Mouse (Mus musculus) left cerebral cortex, postnatal 10 days (tissue): Measurements from ENCODE around the gene Ms4a3. TPM values are rescaled to one million over a fixed set of nuclear protein-coding genes. Genes with fewer than 3 reads are reported as not detected.

Experiments used
- DNase-seq, 2 experiments: peaks; one replicate each; pipeline ENCODE4 v3.0.0; 2021 to 2022; ENCODE audit warnings: low spot score in 2 of 2, mixed read lengths in 1 of 2; ENCODE audit errors: extremely low spot score in 1 of 2
- intact Hi-C: fragments of 180-260 bp; cut with DNase I; formaldehyde crosslinking; loops from one replicate; pipeline ENCODE4 v1.15.1; 2025
- total RNA-seq, 2 experiments: library from RNA; stranded (reverse); gene quantifications; 2 replicates each; pipeline ENCODE4 v1.2.3; 2021

Gene Ms4a3
- total RNA-seq: not detected

DNA sequence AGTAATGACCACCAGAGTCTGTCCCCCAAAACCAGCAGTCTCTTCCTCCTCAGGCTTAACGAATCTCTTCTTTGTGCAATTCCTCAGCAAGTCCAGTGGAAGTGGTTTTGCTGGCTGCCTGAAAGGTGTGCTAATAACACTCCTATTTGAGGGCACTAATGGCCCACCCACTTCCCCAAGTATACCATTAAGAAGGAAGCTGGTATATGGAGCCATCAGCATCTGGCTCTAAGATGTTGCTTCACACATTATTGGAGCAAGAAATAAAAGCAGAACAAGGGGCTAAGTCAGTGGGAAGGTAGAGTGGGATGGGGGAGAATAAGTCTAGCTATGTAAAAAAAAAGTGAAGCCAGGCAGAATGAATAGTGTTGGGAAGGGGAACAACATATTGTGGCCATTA lies at the start of gene Ms4a3:
Ms4a3 (minus strand) TSS at position 120 of the 400 bp plus-strand sequence.
- intact Hi-C loops: no loop called here
- no peak for DNase-seq

DNA sequence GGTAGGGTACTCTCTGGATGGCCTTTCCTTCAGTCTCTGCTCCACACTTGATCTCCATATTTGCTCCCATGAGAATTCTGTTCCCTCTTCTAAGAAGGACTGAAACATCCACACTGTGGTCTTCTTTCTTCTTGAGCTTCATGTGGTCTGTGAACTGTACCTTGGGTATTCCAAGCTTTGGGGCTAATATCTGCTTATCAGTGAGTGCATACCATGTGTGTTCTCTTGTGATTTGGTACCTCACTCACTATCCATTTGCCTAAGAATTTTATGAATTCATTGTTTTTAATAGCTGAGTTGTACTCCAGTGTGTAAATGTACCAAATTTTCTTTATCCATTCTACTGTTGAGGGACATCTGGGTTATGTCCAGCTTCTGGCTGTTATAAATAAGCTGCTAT lies 20.9 kb upstream of the Ms4a3 start:
- intact Hi-C loops: no loop called here

DNA sequence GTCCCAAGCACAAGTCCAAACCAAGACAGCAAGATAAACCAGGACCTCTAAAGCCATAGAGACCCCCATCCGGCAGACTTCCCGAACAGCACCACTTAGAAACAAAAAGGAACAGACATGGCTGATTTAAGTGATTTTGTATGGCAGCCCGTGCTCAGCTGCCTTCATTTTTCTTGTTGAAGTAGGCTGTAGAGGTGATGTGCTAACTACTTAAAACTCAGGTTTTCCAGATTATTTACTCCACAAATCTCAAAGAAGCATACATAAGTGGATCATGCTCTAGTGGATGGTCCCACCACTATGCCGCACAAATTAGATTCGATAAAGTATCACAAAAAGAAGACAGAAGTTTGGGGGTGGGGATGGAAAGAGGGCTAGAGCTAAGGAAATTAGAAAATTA lies 19.8 kb upstream of the Ms4a3 start, which contains the start of gene Oosp2:
Oosp2 (minus strand) TSS at position 101 of the 400 bp plus-strand sequence.
- intact Hi-C loops: no loop called here

More for the DNA sequence above, 20.9 kb upstream of the Ms4a3 start:
- DNase-seq: no peak

DNA sequence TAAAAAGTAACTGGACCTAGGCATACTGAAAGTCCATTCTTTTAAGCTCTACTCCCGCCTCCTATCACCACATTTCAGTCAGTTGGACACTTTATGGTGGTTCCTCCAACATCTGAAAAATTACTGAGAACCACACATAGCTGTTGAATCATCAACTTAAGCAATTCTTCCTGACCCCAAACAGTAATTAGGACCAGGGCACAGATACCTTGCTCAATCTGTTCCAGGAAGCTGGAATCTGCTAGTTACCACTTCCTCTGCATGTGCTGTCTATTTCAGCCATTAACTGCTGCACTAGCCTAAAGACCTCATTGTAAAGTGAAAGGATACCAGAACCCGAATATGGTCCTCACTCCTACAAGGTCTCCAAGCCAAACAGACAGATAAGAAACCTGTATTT lies 18.5 kb upstream of the Ms4a3 start:
- DNase-seq: no peak
- intact Hi-C loops: no loop called here

More for the DNA sequence above, 19.8 kb upstream of the Ms4a3 start, which contains the start of gene Oosp2:
- DNase-seq: no peak

GRCm38 (mm10) chr19:11649564-11649963 lies 8.9 kb upstream of the Ms4a3 start:
- no peak for DNase-seq
- intact Hi-C loops: no loop called here

- intact Hi-C loops: no loop called here
- no peak for DNase-seq
Observed at GRCm38 (mm10) chr19:11646166-11646565, 5.5 kb upstream of the Ms4a3 start.

- intact Hi-C loops: no loop called here
- DNase-seq: no peak
Observed at GRCm38 (mm10) chr19:11639038-11639437, 1.6 kb downstream of the Ms4a3 start.

GRCm38 (mm10) chr19:11635572-11635971 lies 5.1 kb downstream of the Ms4a3 start:
- no peak for DNase-seq
- intact Hi-C loops: no loop called here

- no peak for DNase-seq
- intact Hi-C loops: no loop called here
Observed at GRCm38 (mm10) chr19:11634330-11634729, 6.3 kb downstream of the Ms4a3 start.

DNA sequence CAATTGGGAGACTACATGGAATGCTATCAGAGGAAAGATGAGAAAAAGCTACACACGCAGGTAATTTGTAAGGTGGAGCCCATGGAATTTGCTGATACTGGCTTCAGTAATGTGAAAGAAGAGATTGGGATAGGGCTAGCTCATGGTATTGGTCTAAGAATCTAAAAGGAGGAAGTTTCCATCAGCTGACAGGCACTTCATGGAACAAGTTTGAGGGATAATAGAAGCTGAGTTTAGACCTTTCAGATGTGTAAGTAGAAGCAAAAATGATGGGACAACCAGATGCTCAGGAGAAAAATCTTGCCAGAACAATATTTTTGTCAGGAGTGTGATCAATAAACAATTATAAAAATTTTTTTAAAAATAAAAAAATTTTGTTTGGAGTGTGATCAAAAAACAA lies 6.9 kb downstream of the Ms4a3 start:
- DNase-seq: no peak
- intact Hi-C loops: no loop called here

DNA sequence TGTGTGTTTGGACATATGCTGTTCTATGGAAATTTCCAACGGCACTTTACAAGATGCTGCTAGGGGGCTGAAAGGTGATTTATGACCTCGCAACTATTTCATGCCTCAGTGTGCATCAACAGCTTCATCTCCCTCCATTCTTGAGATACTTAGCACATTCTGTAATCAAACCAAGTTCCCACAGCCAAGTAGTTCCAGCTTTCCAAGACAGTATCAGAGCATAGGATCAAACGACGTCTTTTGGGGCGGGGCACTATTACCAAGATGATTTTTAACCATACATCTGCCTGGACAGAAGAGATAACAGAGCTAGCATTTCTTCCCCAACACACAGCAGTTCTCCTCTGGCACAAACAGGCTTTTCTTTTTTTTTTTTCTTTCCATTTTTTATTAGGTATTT lies 15.4 kb downstream of the Ms4a3 start:
- DNase-seq: no peak
- intact Hi-C loops: no loop called here

- no peak for DNase-seq
- intact Hi-C loops: no loop called here
Observed at GRCm38 (mm10) chr19:11624800-11625199, 15.9 kb downstream of the Ms4a3 start.

- intact Hi-C loops: no loop called here
- DNase-seq: no peak
Observed at GRCm38 (mm10) chr19:11623551-11623950, 17.1 kb downstream of the Ms4a3 start, which contains the start of gene Ms4a2. TSS of gene Ms4a2 (minus strand) at chr19:11623719.

- no peak for DNase-seq
- intact Hi-C loops: no loop called here
Observed at GRCm38 (mm10) chr19:11617983-11618382, 22.7 kb downstream of the Ms4a3 start.

DNA sequence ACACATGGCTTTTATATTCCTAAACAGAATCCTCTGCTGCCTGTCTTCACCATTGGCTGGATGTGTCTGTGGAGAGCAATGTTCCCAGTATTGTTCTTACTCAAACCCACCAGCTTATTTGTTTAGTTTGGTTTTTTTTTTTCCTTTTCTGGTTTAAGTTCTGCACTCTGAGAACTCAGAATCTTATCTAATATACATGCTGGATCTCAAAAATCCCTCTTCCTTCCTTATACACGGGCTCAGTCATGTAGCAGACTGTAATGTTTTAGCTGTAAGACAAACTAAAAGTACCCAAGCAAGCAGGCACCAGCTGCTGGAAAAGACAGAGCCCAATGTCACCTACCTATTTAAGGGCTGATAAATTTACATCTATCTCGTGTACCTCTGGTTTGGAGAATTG lies 25.8 kb downstream of the Ms4a3 start:
- DNase-seq: no peak
- intact Hi-C loops: no loop called here

GRCm38 (mm10) chr19:11613776-11614443 lies 26.7 kb downstream of the Ms4a3 start:
- intact Hi-C loops: no loop called here
- DNase-seq: no peak

- intact Hi-C loops: no loop called here
Observed at GRCm38 (mm10) chr19:11613084-11613483, 27.6 kb downstream of the Ms4a3 start.

GRCm38 (mm10) chr19:11612293-11612692 lies 28.4 kb downstream of the Ms4a3 start:
- intact Hi-C loops: no loop called here
- DNase-seq: no peak

More at GRCm38 (mm10) chr19:11613084-11613483, 27.6 kb downstream of the Ms4a3 start:
- DNase-seq: no peak

GRCm38 (mm10) chr19:11611541-11611945 lies 29.1 kb downstream of the Ms4a3 start:
- DNase-seq: peak; percentile 25 to 36
- intact Hi-C loops: loop anchor here (2.0 kb wide), 1 partner anchor 155 kb away; no protein-coding TSS in a partner anchor

DNA sequence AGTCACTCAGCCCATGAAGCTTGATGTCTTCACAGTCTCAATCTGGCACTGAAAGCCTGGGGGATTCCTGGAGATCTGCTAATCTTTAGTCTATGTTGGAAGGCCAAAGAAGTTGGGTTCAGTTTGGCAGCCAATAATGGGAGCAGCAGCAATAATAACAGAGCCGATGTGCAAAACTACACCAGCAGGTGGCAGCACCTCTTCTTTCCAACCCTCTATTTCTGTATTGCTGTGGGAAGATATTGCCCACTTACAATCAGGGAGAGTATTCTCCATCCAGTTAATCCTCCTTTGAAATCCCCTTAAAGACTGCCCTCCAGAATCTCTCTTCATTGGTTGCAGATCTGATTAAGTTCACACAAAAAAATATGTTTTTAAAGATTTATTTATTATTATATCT lies 32.5 kb downstream of the Ms4a3 start:
- no peak for DNase-seq
- intact Hi-C loops: no loop called here

GRCm38 (mm10) chr19:11604603-11605002 lies 36.0 kb downstream of the Ms4a3 start, which contains the start of gene Ms4a6d:
TSS of gene Ms4a6d (minus strand) at chr19:11604849.
- intact Hi-C loops: loop anchor here (5.0 kb wide), 1 partner anchor 252 kb away; no protein-coding TSS in a partner anchor
- no peak for DNase-seq
